Mouse (Mus musculus): ENCODE measurements around the gene Sh2d7.

- TF ChIP-seq POLR2A (IDR thresholded peaks at IDR 0.05; ENCODE audit: borderline replicate concordance, extremely low read depth, low read depth, low read length) (no peak), CTCF (IDR thresholded peaks at IDR 0.05; ENCODE audit: insufficient read depth, low read length) (no peak)
Measured at GRCm38 (mm10) chr9:54531421-54531820, 7.4 kb upstream of the Sh2d7 start.

All from lung, adult 2 months (tissue).